Mouse (Mus musculus) small intestine, adult 10 weeks (tissue): ENCODE results near the gene Tmsb10. TPM values are rescaled to one million over a fixed set of nuclear protein-coding genes. Genes with fewer than 3 reads are reported as not detected.

ENCODE experiments used
- polyA plus RNA-seq: library from polyadenylated mRNA; stranded (reverse); fragments of 350-450 nt; fragmentation: Illumina TruSeq; extraction: RNeasy Lipid Tissue Mini Kit (QIAGEN cat#74804); gene quantifications from one replicate; pipeline ENCODE4 v1.2.3, GENCODE M21; 2014; ENCODE audit warnings: low replicate concordance

Gene Tmsb10
- polyA plus RNA-seq: 7.2 TPM

DNA sequence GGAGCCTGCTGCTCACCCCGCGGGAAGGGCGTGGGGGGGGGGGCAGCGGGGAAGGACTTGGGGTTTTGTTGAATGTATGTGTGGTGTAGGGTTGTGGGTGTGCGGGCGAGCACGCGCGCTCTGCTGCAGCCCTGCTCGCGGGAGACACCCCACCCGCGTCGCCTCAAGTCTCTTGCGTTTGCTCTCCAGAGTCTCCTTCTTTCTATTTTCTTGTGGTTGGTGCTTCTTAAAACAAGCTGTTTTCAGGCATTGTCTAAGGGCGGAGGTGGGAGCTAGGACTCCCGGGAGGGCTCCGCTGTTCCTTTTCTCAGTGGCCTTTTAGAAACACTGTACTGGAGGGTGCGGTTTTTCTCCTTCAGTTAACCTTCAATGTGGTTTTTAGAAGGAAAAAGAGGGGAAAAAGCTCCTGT is at the start of gene Tmsb10:
TSS of gene Tmsb10 (minus strand) at position 87 of the 410 bp plus-strand sequence.

Other genes with a start within 250 kb of the Tmsb10 start
- 0.30 TPM for gene Tcf7l1, start 169.5 kb downstream of the Tmsb10 start, polyA plus RNA-seq
- gene Kcmf1, start 58.8 kb downstream of the Tmsb10 start, polyA plus RNA-seq: 72.4 TPM